In genomic region chr19:36477151-36477550, GRCm38 (mm10) we compare ENCODE assay signal across 10 mouse cellular contexts.
A peak's percentile ranks its signal among the peaks of the same experiment; 100 is the strongest.
DNase-seq lines count a peak whose midpoint lies in the region; ATAC-seq and TF ChIP-seq lines count a peak whose summit lies in the region.
"Had no signal": no experiment of that assay in that cellular context is flagged by ENCODE, and none has a peak within 500 bp of the region (broad histone marks: within the 10 kb centered on the region; RNA-seq: fewer than 3 reads in every experiment).

No protein-coding gene starts in this region.

- H3K9me3 ChIP-seq in kidney, postnatal 0 days (replicated peaks; ENCODE audit: low read length) = no peaks in the 10 kb centered on the region
- no peaks in the 10 kb centered on the region for H3K9me3 ChIP-seq in forebrain, postnatal 0 days (ENCODE audit: low read length)
- H3K9me3 ChIP-seq in stomach, postnatal 0 days (ENCODE audit: control insufficient read depth, low read length) = no peaks in the 10 kb centered on the region
- H3K9me3 ChIP-seq: limb, embryonic 12.5 days had no signal

- ATAC-seq in kidney, postnatal 0 days (replicated peaks; ENCODE audit: low FRiP score, low read depth) = no peak
- peak; percentile 80; the same call in 1 of the 2 replicates for ATAC-seq in forebrain, postnatal 0 days
- no peak for ATAC-seq in stomach, postnatal 0 days (ENCODE audit: low FRiP score, low TSS enrichment)

- no peaks in the 10 kb centered on the region for H3K27me3 ChIP-seq in kidney, postnatal 0 days (ENCODE audit: insufficient read depth, low read length)
- no peaks in the 10 kb centered on the region for H3K27me3 ChIP-seq in forebrain, postnatal 0 days (ENCODE audit: insufficient read depth, low read length)
- no peaks in the 10 kb centered on the region for H3K27me3 ChIP-seq in stomach, postnatal 0 days (ENCODE audit: control insufficient read depth, insufficient read depth, low read length)
- H3K27me3 ChIP-seq: limb, embryonic 12.5 days had no signal

- H3K4me3 ChIP-seq in kidney, postnatal 0 days (replicated peaks; ENCODE audit: low read depth, low read length) = no peak overlapping the region
- no peak overlapping the region for H3K4me3 ChIP-seq in forebrain, postnatal 0 days (ENCODE audit: low read depth, low read length)
- H3K4me3 ChIP-seq in stomach, postnatal 0 days (ENCODE audit: low read depth, low read length) = no peak overlapping the region
- H3K4me3 ChIP-seq: limb, embryonic 12.5 days had no signal

- no peak overlapping the region for H3K27ac ChIP-seq in kidney, postnatal 0 days
- peak overlapping the region; percentile 29; the same call in 1 of the 2 replicates for H3K27ac ChIP-seq in forebrain, postnatal 0 days (ENCODE audit: low read depth, low read length)
- H3K27ac ChIP-seq in stomach, postnatal 0 days (replicated peaks) = no peak overlapping the region
- H3K27ac ChIP-seq: limb, embryonic 12.5 days had no signal

- DNase-seq in adrenal gland, postnatal 14 days = peak; percentile 26
- no peak for DNase-seq in adrenal gland, postnatal 4 days (ENCODE audit: low spot score in 2 of 2)
- peak; percentile 10 for DNase-seq in kidney, postnatal 0 days (ENCODE audit: low spot score)
- DNase-seq in kidney, postnatal 25 days = no peak
- peak; percentile 29 for DNase-seq in forebrain, postnatal 0 days
- DNase-seq in stomach, postnatal 0 days (ENCODE audit: low spot score) = no peak
- DNase-seq in urinary bladder, adult 2 months (ENCODE audit: low spot score) = no peak
- no peak for DNase-seq in retina, postnatal 1 day
- DNase-seq: gastrocnemius, postnatal 14 days had no signal

- no peak for TF ChIP-seq CTCF in kidney, postnatal 0 days (IDR thresholded peaks at IDR 0.05; ENCODE audit: low read depth)
- no peak for TF ChIP-seq CTCF in forebrain, postnatal 0 days (IDR thresholded peaks at IDR 0.05; ENCODE audit: low read depth)
- no peak for TF ChIP-seq CTCF in stomach, postnatal 0 days (IDR thresholded peaks at IDR 0.05; ENCODE audit: low read depth)

- no peak for TF ChIP-seq EP300 in stomach, postnatal 0 days (optimal IDR thresholded peaks at IDR 0.05)

- no peaks in the 10 kb centered on the region for H3K36me3 ChIP-seq in kidney, postnatal 0 days (ENCODE audit: insufficient read depth, low read length)
- no peaks in the 10 kb centered on the region for H3K36me3 ChIP-seq in forebrain, postnatal 0 days (ENCODE audit: insufficient read depth)
- no peaks in the 10 kb centered on the region for H3K36me3 ChIP-seq in stomach, postnatal 0 days (ENCODE audit: control insufficient read depth, insufficient read depth, low read length)
- H3K36me3 ChIP-seq: limb, embryonic 12.5 days had no signal

- H3K4me2 ChIP-seq in kidney, postnatal 0 days (ENCODE audit: low read length) = peak overlapping the region; percentile 35
- H3K4me2 ChIP-seq in forebrain, postnatal 0 days (ENCODE audit: low read depth) = peak overlapping the region; percentile 36
- 0 out of 2 replicates have a peak overlapping the region, but pooled peaks have one; percentile 14 for H3K4me2 ChIP-seq in stomach, postnatal 0 days (replicated peaks; ENCODE audit: low read depth)
- H3K4me2 ChIP-seq: limb, embryonic 12.5 days had no signal

- no peak overlapping the region for H3K9ac ChIP-seq in kidney, postnatal 0 days (ENCODE audit: low read depth, low read length)
- no peak overlapping the region for H3K9ac ChIP-seq in forebrain, postnatal 0 days
- no peak overlapping the region for H3K9ac ChIP-seq in stomach, postnatal 0 days (ENCODE audit: low read length)
- H3K9ac ChIP-seq: limb, embryonic 12.5 days had no signal

- 38% methylated on average over 9 of the region's 9 CpGs for WGBS in kidney, postnatal 0 days
- WGBS in forebrain, postnatal 0 days = 36% methylated on average over 9 of the region's 9 CpGs
- 39% methylated on average over 9 of the region's 9 CpGs for WGBS in stomach, postnatal 0 days

- H3K4me1 ChIP-seq in kidney, postnatal 0 days (replicated peaks; ENCODE audit: insufficient read depth, low read length) = no peaks in the 10 kb centered on the region
- 0 out of 2 replicates have a peak, but pooled peaks cover 8% of the 10 kb centered on the region for H3K4me1 ChIP-seq in forebrain, postnatal 0 days (ENCODE audit: insufficient read depth)
- H3K4me1 ChIP-seq in stomach, postnatal 0 days (replicated peaks; ENCODE audit: control insufficient read depth, insufficient read depth) = no peaks in the 10 kb centered on the region
- H3K4me1 ChIP-seq: limb, embryonic 12.5 days had no signal

Comparison
In these comparisons a context has a peak if more than half of its experiments do, and no peak if none do; other contexts are left out.
1. DNase-seq: peak in adrenal gland, postnatal 14 days (single experiment), kidney, postnatal 0 days (single experiment) and forebrain, postnatal 0 days (single experiment); none in adrenal gland, postnatal 4 days (0 of 2), kidney, postnatal 25 days (0 of 2), stomach, postnatal 0 days (single experiment), urinary bladder, adult 2 months (single experiment) and retina, postnatal 1 day (single experiment).
2. Peak in every context shown above with its lines, with median percentiles within 50 percentile points of each other: H3K4me2 ChIP-seq.